Mouse (Mus musculus) thymus, adult 2 months (tissue): ENCODE data around the gene Taf9b.

ENCODE experiments used
- CTCF ChIP-seq: fragments of 200-500 bp; IDR thresholded peaks from 2 replicates; pipeline ENCODE4 v1.5.1; 2012; ENCODE audit warnings: mild to moderate bottlenecking, control low read depth, low read length, moderate library complexity, borderline replicate concordance; ENCODE audit not compliant: control insufficient read depth, poor library complexity, insufficient read depth; ENCODE audit errors: extremely low read depth
- POLR2A ChIP-seq: fragments of 200-500 bp; IDR thresholded peaks from 2 replicates; pipeline ENCODE4 v1.6.1; 2012; ENCODE audit warnings: mild to moderate bottlenecking, low read length, control low read depth, moderate library complexity; ENCODE audit not compliant: control insufficient read depth, poor library complexity, insufficient read depth; ENCODE audit errors: extremely low read depth

- no peak for TF ChIP-seq CTCF
- TF ChIP-seq POLR2A, result no peak
Measured at GRCm38 (mm10) chrX:106197308-106197707, 23.6 kb downstream of the Taf9b start.
